Mouse (Mus musculus): ENCODE data around the gene Tulp3.

GRCm38 (mm10) chr6:128272754-128273153, 82.9 kb downstream of the Tulp3 start:
- TF ChIP-seq POLR2A (IDR thresholded peaks at IDR 0.05; ENCODE audit: borderline replicate concordance, insufficient read depth, low read length) = no peak
- no peak for TF ChIP-seq CTCF (IDR thresholded peaks at IDR 0.05; ENCODE audit: borderline replicate concordance, insufficient read depth, low read depth, low read length)
